Mouse (Mus musculus) small intestine, adult 2 months (tissue): ENCODE data around the gene Nkx2-3. TPM values are rescaled to one million over a fixed set of nuclear protein-coding genes. Genes with fewer than 3 reads are reported as not detected.

Experiments used
- H3K27ac ChIP-seq: fragments of 200-500 bp; 2 replicates; pipeline ENCODE4 v1.5.1; 2012; ENCODE audit warnings: low read depth, low read length, control low read depth, inconsistent platforms; ENCODE audit not compliant: insufficient read depth
- H3K27me3 ChIP-seq: fragments of 200-500 bp; 2 replicates; pipeline ENCODE4 v1.6.1; 2012; ENCODE audit warnings: mild to moderate bottlenecking, moderate library complexity, low read length, inconsistent platforms; ENCODE audit not compliant: control insufficient read depth, insufficient read depth
- H3K36me3 ChIP-seq: fragments of 200-500 bp; 2 replicates; pipeline ENCODE4 v1.6.1; 2012; ENCODE audit warnings: mild to moderate bottlenecking, low read length, control low read depth, inconsistent platforms; ENCODE audit not compliant: control insufficient read depth, insufficient read depth
- H3K4me1 ChIP-seq: fragments of 200-500 bp; 2 replicates; pipeline ENCODE4 v1.6.1; 2012; ENCODE audit warnings: low read length, inconsistent platforms, mixed read lengths; ENCODE audit not compliant: control insufficient read depth, insufficient read depth, insufficient read length
- H3K4me3 ChIP-seq: fragments of 200-500 bp; 2 replicates; pipeline ENCODE4 v1.5.1; 2012; ENCODE audit warnings: low read depth, mild to moderate bottlenecking, control low read depth, inconsistent platforms, low read length, moderate library complexity
- CTCF ChIP-seq: fragments of 200-500 bp; IDR thresholded peaks from 2 replicates; pipeline ENCODE4 v1.5.1; 2012; ENCODE audit warnings: low read depth, mild to moderate bottlenecking, control low read depth, inconsistent platforms, low read length, moderate library complexity, mixed read lengths; ENCODE audit not compliant: insufficient replicate concordance, insufficient read length; ENCODE audit errors: extremely low read depth
- POLR2A ChIP-seq: fragments of 200-500 bp; IDR thresholded peaks from 2 replicates; pipeline ENCODE4 v1.6.1; 2012; ENCODE audit warnings: low read depth, mild to moderate bottlenecking, control low read depth, inconsistent platforms, low read length, moderate library complexity
- WGBS: fragments of 180-500 bp; shearing (Covaris S2); methylation state at CpG from one replicate; pipeline ENCODE4 v1.1.7; 2018; 5-methylcytosine and 5-hydroxymethylcytosine counted together
- polyA plus RNA-seq: library from polyadenylated mRNA; depleted of rRNA; stranded (reverse); fragments of >200 nt; gene quantifications from 2 replicates; pipeline ENCODE4 v1.2.3, GENCODE M21; 2012

The Nkx2-3 gene
- polyA plus RNA-seq, 1 experiment, result 24.9 TPM

GRCm38 (mm10) chr19:43646852-43647251, 34.7 kb downstream of the Nkx2-3 start:
- H3K4me3 ChIP-seq, result no peak overlapping the region
- WGBS, result 54% methylated on average over 7 of the region's 7 CpGs
- TF ChIP-seq POLR2A (no peak), CTCF (no peak)
- no peak overlapping the region for H3K27ac ChIP-seq
- H3K4me1 ChIP-seq, result peaks cover 7% of the 10 kb centered on the region
- 0 out of 2 replicates have a peak, but pooled peaks cover 2% of the 10 kb centered on the region for H3K27me3 ChIP-seq
- H3K36me3 ChIP-seq, result no peaks in the 10 kb centered on the region

- WGBS, result 78% methylated on average over 9 of the region's 9 CpGs
- H3K27me3 ChIP-seq, result 0 out of 2 replicates have a peak, but pooled peaks cover 2% of the 10 kb centered on the region
- H3K4me1 ChIP-seq, result peaks cover 7% of the 10 kb centered on the region
- no peak overlapping the region for H3K27ac ChIP-seq
- H3K4me3 ChIP-seq, result no peak overlapping the region
- H3K36me3 ChIP-seq, result no peaks in the 10 kb centered on the region
- TF ChIP-seq CTCF (no peak), POLR2A (no peak)
These were observed 35.1 kb downstream of the Nkx2-3 start for GRCm38 (mm10) chr19:43647261-43647660.

GRCm38 (mm10) chr19:43648343-43648742, 36.2 kb downstream of the Nkx2-3 start:
- H3K27me3 ChIP-seq, result 0 out of 2 replicates have a peak, but pooled peaks cover 2% of the 10 kb centered on the region
- no peak overlapping the region for H3K4me3 ChIP-seq
- H3K36me3 ChIP-seq, result no peaks in the 10 kb centered on the region
- WGBS, result 76% methylated on average over 4 of the region's 4 CpGs
- TF ChIP-seq CTCF (no peak), POLR2A (no peak)
- peaks cover 7% of the 10 kb centered on the region for H3K4me1 ChIP-seq
- H3K27ac ChIP-seq, result no peak overlapping the region

GRCm38 (mm10) chr19:43651241-43651785, 39.2 kb downstream of the Nkx2-3 start:
- no peaks in the 10 kb centered on the region for H3K36me3 ChIP-seq
- H3K27ac ChIP-seq, result peak overlapping the region; percentile 60
- WGBS, result 46% methylated on average over 8 of the region's 8 CpGs
- TF ChIP-seq CTCF (no peak), POLR2A (no peak)
- H3K4me1 ChIP-seq, result peaks cover 1% of the 10 kb centered on the region
- 0 out of 2 replicates have a peak, but pooled peaks cover 2% of the 10 kb centered on the region for H3K27me3 ChIP-seq
- H3K4me3 ChIP-seq, result no peak overlapping the region

GRCm38 (mm10) chr19:43655735-43656492, 43.8 kb downstream of the Nkx2-3 start:
- Histone ChIP-seq H3K36me3 (no peaks in the 10 kb centered on the region), H3K27me3 (0 out of 2 replicates have a peak, but pooled peaks cover 2% of the 10 kb centered on the region), H3K27ac (no peak overlapping the region), H3K4me1 (no peaks in the 10 kb centered on the region), H3K4me3 (no peak overlapping the region)
- peak; percentile 66; the same call in 1 of the 2 replicates for TF ChIP-seq CTCF
- TF ChIP-seq POLR2A, result no peak
- 41% methylated on average over 11 of the region's 11 CpGs for WGBS

GRCm38 (mm10) chr19:43659632-43660031, 47.5 kb downstream of the Nkx2-3 start:
- WGBS, result 72% methylated on average over 6 of the region's 6 CpGs
- peaks cover 17% of the 10 kb centered on the region for H3K36me3 ChIP-seq
- TF ChIP-seq CTCF (no peak), POLR2A (no peak)
- no peaks in the 10 kb centered on the region for H3K27me3 ChIP-seq
- no peaks in the 10 kb centered on the region for H3K4me1 ChIP-seq
- no peak overlapping the region for H3K4me3 ChIP-seq
- H3K27ac ChIP-seq, result no peak overlapping the region

- Histone ChIP-seq H3K4me1 (no peaks in the 10 kb centered on the region), H3K4me3 (no peak overlapping the region), H3K36me3 (peaks cover 24% of the 10 kb centered on the region), H3K27me3 (no peaks in the 10 kb centered on the region), H3K27ac (no peak overlapping the region)
- TF ChIP-seq CTCF (no peak), POLR2A (no peak)
- 80% methylated on average over 9 of the region's 9 CpGs for WGBS
These were observed 48.6 kb downstream of the Nkx2-3 start for GRCm38 (mm10) chr19:43660774-43661173.
